Mouse (Mus musculus): Measurements from ENCODE around the gene Tas2r135. TPM values are rescaled to one million over a fixed set of nuclear protein-coding genes. Genes with fewer than 3 reads are reported as not detected.

Tas2r135 gene
- polyA plus RNA-seq (2012): not detected in 2 replicates

DNA sequence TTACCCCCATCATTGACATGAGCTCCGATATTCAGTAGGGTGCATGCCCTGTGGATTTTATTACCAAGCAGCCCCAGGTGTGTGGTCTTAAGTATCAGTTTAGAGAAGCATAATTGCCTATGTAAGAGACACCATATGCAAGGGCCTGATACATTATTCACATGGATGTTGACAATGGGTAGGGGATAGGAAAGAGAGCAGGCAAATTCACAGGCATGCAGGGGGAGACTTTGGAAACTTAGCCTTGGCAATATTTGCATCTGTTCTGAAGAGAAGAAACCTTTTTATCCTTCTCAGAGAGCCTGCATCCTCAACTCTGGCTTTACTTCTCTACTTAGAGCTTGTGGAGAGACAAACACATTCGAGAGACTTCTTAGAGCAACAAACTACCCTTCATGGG is at the start of gene Tas2r135:
Tas2r135 (plus strand) TSS at position 301 of the 400 bp plus-strand sequence.
- TF ChIP-seq GATA1 (IDR thresholded peaks at IDR 0.05; ENCODE audit: low read length): no peak

DNA sequence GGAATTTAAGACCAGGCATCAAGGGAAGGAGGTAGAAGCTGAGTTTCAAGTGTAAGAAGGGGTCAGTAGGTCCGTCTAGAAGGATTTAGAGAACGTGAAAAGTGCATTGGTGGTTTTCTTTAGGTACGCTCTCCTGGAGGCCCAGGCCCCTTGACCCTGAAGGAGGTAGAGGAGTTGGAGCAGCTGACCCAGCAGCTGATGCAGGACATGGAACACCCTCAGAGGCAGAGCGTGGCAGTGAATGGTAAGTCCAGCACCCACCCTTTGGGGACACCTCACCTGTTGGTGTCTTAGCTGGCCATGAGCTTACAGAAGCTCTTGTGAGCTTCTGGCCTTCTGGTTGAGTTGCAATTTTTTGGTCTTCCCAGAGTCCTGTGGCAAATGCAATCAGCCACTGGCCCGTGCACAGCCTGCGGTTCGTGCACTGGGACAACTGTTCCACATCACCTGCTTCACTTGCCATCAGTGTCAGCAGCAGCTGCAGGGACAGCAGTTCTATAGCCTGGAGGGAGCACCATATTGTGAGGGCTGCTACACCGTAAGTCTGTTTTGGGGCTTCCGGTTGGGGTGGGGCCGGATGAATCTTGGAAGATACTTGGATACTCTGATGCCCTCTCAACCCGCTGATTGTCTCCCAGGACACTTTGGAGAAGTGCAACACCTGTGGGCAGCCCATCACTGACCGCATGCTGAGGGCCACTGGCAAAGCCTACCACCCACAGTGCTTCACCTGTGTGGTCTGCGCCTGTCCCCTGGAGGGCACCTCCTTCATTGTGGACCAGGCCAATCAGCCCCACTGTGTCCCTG is 49.2 kb upstream of the Tas2r135 start:
- TF ChIP-seq GATA1 (IDR thresholded peaks at IDR 0.05; ENCODE audit: low read length): no peak

DNA sequence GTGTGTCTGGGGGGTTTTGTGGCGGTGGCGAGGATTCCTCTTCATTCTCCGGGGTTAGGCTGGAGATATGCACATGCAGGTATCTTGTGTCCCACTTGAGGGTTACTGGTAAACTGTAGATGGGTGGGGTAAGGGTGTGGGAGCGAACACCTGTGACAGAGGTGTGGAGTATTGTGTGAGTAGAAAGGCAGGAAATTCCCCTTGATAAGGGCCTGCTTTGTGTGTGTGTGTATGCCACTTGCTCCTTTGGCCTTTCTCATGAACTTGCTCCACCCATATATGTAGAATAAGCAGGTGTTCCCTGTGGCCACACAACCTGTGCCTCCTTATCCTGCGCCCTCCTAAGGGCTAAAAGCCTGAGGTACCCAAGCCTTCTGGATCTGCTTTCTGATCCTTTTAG is 48.3 kb upstream of the Tas2r135 start:
- no peak for TF ChIP-seq GATA1 (IDR thresholded peaks at IDR 0.05; ENCODE audit: low read length)

DNA sequence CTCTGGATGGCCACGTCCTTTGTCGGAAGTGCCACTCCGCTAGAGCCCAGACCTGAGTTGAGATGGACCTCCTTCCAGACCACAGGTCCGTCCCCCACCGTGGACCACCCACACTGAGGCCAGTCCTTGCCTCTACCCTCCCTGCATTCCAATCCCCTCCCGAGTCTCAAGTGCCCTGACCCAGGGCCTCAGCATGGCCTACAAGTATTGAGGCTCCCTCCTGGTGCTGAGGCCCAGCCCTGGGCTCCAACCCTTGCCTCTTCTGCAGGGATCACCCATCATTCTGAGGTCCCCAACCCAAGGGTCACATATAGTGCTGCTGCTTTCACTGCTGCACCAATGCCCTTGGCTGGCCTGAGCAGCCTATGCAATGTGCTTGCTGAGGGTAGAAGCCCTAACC is 47.3 kb upstream of the Tas2r135 start:
- no peak for TF ChIP-seq GATA1 (IDR thresholded peaks at IDR 0.05; ENCODE audit: low read length)

DNA sequence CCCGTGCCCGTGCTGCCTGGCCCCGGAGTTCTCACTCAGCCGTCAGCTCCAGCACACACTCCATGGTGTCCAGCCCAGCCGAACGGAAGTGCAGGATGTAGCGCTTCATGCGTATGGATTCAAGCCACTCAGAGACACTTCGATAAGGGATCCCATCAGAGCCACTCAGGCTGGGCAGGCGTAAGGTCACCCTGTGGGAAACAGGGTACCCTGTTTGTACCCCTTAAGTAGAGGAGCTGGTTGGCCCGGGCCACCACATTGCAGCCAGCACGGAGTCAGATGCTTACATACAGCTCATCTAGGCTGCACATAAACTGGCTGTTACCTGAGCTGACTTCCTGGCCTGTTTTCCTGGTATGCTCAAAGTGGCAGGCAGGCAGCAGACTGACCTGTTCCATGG is 46.3 kb upstream of the Tas2r135 start:
- no peak for TF ChIP-seq GATA1 (IDR thresholded peaks at IDR 0.05; ENCODE audit: low read length)

DNA sequence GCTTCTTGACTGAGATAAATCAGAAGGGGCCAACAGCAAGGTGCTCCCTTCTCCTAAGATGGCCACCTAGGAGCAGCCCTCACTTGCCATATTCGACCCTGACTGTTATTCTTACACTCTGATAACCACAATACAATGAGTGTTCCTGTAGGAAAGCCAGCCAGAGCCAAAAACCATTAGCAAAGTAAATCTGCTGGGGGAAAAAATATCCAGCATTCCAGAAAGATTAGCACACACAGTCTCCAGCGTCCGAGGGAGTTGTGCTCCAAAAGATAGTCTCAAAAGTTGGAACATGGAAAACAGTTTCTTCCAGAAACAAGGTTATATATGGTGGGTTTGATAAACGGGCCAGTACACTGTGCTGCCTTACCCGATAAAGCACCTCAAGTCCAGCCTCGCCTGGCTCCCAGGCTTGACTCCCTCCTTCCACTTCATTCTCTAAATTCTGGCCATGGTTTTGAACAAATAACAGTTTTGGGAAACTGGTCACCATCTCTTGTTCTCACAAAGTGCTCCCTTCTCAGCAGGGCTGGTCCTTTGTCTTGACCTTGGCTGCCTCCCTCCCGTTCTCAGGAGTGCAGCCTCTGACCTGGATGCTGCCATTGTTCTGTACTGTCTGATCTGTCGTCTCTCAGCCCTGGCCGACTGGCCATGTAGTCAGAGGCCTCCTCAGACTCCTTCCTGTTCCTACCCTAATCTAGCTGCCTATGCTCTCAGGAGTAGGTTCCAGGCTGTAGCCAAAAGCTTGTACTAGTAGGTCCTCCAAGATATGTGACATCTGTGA is 45.7 kb upstream of the Tas2r135 start:
- TF ChIP-seq GATA1 (IDR thresholded peaks at IDR 0.05; ENCODE audit: low read length): no peak

DNA sequence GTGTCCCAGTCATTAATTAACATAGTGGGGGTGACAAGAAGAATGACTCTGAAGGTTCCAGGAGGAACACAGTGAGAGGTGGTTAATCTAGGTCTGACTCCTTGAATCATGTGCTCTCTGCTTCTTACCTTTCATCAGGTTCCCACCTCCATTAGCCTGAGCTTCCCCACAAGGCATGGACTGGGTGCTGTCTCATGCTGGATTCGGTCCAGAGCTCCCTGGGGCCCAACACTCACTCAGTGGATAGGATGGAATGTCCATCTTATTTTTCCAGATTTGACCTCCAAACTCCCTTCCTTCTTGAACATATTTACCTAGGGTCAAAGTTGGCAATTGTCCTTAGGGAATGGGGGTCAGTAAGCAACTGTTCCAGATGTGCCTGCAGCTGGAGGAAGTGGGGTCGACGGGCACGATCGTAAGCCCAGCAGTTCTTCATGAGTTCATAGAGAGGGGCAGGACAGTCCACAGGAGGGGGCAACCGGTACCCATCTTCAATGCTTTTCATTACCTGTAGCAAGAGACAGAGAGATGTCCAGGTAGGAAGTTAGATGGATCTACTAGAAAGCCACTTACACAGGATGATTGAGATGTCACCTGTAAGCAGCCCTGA is 44.9 kb upstream of the Tas2r135 start:
- no peak for TF ChIP-seq GATA1 (IDR thresholded peaks at IDR 0.05; ENCODE audit: low read length)

DNA sequence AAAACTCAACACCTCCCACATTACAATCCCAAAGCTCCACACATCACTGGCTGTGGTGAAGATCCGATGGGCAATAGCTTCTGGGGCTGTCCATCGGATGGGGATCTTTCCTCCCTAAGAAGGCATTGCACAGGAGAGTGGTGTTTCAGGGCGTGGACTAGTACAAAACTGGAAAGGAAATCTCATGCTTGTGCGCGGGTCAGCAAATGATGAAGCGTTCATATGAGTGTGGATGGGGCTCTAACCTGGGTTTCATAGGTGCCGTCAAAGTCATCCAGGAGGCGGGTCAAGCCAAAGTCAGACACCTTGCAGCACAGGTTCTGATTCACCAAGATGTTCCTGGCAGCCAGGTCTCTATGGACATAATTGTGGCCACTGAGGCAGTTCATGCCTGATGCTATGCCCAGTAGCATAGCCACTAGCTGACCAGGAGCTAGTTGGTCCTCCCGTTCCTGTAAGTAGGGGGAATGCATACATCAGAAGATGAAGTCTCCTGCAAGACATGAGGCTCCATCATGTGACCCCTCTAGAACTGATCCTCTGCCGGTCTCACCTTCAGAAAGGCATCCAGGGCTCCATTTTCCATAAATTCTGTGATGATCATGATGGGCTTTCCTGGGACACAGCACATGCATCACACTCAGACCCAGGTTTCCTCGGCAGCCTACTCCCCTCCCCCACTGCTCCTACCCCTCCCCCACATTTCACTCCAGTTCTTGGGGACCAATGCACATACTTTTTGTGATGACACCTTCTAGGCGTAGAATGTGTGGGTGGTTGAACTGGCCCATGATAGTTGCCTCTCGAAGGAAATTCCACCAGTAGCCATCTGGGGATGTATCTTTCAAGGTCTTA is 44.0 kb upstream of the Tas2r135 start:
- no peak for TF ChIP-seq GATA1 (IDR thresholded peaks at IDR 0.05; ENCODE audit: low read length)

DNA sequence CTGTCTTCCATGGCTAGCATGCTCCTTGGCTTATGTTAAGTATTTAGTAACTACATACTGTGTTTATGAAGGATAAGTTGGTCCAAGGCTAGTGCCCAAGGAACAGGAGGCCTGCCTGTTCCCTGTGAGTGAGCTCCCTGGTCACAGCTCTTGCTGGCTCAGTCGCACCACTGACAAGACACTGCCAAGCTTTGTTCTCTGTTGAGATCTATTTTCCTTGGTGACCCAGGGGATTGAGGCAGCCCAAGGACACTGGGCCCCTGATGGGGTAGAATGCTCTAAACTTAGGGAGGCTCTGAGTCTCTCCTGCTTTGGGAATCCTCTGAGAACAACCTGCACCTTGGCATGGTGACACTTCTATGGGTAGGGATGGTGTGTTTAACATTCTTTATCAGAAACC is 43.2 kb upstream of the Tas2r135 start:
- no peak for TF ChIP-seq GATA1 (IDR thresholded peaks at IDR 0.05; ENCODE audit: low read length)

DNA sequence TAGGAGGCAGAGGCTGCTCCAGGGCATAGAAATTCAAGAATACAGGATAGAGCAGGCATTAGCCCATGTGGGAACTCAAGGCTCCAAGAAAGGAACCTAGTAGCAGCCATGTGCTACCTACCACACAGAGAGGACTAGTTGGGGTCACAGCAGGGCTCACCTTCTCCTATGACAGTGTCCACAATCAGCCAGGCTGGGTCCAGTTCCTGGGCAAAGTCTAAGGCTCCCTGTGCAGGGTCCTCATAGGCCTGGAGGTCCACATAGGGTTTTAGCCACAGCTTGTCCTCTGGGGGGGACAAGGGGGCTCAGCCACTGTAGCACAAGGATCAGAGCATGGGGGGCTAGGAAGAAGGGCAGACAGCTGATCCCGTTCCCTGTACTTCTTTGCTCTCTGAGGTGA is 42.7 kb upstream of the Tas2r135 start:
- no peak for TF ChIP-seq GATA1 (IDR thresholded peaks at IDR 0.05; ENCODE audit: low read length)

DNA sequence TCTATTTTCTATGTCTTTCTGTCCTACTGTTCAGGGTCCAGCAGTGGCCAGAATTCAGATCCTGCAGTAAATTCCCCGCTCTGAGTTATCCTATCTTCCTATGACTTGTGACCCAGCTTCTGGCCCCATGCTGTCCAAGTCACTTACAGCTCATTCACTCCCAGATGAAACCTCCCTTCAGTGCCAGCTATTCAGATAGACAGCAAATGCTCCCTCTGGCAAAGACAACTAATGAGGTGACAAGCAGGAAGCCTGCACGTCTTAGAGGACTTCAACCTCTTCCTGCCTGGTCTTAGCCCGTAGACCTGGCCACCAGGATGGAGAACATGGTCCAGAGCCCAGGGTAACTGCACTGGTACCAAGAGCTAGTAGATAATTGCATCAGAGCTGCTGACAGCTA is 42.3 kb upstream of the Tas2r135 start:
- no peak for TF ChIP-seq GATA1 (IDR thresholded peaks at IDR 0.05; ENCODE audit: low read length)

DNA sequence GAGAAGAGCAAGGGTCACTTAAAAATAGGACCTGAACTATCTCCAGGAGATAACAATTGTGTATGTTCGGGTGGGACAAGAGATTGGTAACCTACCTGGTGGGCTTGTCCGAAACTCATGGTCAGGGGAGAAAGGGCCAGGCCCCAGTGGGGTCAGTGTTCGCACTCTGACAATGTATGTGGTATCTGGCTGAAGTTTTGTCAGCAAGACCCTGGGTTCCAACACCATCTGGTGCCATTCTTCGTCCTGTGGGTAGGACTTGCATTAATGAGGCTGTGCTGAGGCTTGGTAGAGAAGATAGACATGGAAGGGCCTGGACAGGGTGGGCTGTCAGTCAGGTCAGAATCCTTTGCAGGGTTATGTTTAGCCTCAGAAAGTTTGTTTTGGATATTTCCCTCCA is 41.2 kb upstream of the Tas2r135 start:
- no peak for TF ChIP-seq GATA1 (IDR thresholded peaks at IDR 0.05; ENCODE audit: low read length)

DNA sequence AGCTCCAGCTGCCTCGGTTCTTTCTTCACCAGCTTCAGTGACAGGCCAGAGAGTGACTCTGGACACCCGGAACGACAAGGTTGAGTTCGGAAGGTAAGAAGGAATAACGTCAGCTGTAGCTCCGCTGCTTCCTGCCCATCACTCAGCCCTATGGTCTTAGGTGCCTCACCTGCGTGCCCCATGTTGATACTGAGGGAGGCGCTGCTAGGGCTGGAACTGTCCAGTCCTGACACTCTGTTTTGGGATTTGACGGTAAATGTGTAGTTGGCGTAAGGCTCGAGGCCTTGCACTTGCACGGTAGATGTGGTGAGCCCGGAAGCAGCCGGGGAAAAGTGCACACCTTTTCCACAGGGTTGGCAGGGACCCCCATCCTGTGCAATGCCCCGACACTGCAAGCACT is 40.6 kb upstream of the Tas2r135 start:
- TF ChIP-seq GATA1 (IDR thresholded peaks at IDR 0.05; ENCODE audit: low read length): no peak

DNA sequence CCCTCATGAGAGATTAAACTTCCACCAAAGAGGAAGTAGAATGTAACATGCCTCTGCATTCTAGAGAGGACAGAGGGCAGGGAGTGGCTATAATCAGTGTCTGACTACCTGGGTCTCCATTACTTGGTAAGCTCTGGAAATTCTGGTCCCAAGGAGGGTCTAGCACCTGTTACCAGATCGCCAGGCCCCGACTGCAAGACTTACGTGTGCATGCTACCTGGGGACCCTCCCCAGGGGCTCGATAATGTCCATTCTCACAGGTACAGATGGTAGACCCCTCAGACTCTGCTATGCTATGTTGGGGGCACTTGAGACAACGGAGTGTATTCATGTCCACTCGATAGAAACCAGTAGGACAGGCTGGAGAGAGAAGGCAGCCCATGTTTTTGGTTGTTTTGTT is 40.0 kb upstream of the Tas2r135 start:
- no peak for TF ChIP-seq GATA1 (IDR thresholded peaks at IDR 0.05; ENCODE audit: low read length)

DNA sequence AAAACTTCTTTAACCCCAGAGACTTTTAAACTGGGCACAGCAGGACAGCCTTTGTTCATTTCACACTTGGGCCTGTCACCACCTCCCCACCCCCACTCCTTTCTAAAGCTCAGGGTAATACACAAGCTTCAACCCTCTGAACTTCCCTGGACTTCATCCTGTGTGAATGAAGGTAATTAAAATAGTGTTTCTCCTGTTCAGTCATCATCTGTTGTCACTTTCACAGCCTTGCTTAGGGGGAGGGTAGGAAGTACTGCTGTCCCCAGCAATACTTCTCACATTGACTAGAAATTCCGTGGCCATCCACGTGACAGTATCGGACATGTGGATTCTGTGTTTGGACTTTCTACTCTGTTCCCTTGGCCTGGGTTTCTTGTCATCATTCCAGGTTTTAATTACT is 35.4 kb upstream of the Tas2r135 start:
- no peak for TF ChIP-seq GATA1 (IDR thresholded peaks at IDR 0.05; ENCODE audit: low read length)
